9 mouse cellular contexts compared by ENCODE assay signal in genomic region chr2:169849077-169849476, GRCm38 (mm10).
DNase-seq lines count a peak whose midpoint lies in the region; ATAC-seq and TF ChIP-seq lines count a peak whose summit lies in the region.
"Had no signal": no experiment of that assay in that cellular context is flagged by ENCODE, and none has a peak within 500 bp of the region (broad histone marks: within the 10 kb centered on the region; RNA-seq: fewer than 3 reads in every experiment).

No protein-coding gene starts in this region.

- H3K9me3 ChIP-seq in hindbrain, embryonic 15.5 days = no peaks in the 10 kb centered on the region
- H3K9me3 ChIP-seq in neural tube, embryonic 15.5 days (replicated peaks) = no peaks in the 10 kb centered on the region

- no peak overlapping the region for H3K27ac ChIP-seq in hindbrain, embryonic 15.5 days (replicated peaks)
- H3K27ac ChIP-seq in neural tube, embryonic 15.5 days (replicated peaks) = no peak overlapping the region

- no peak for TF ChIP-seq POLR2A in brain, embryonic 14.5 days (IDR thresholded peaks at IDR 0.05; ENCODE audit: borderline replicate concordance, extremely low read depth, insufficient read depth, insufficient read length, poor library complexity, severe bottlenecking)

- H3K9ac ChIP-seq in hindbrain, embryonic 15.5 days = no peak overlapping the region
- no peak overlapping the region for H3K9ac ChIP-seq in neural tube, embryonic 15.5 days (replicated peaks)

- 45% methylated on average over 7 of the region's 7 CpGs for WGBS in hindbrain, embryonic 15.5 days
- WGBS in neural tube, embryonic 15.5 days = 41% methylated on average over 7 of the region's 7 CpGs

- ATAC-seq in hindbrain, embryonic 15.5 days (ENCODE audit: low FRiP score, low read depth) = peak; percentile 67; the same call in 1 of the 2 replicates
- ATAC-seq in neural tube, embryonic 15.5 days (ENCODE audit: low FRiP score) = no peak

- peak; percentile 75 for TF ChIP-seq CTCF in brain, embryonic 14.5 days (IDR thresholded peaks at IDR 0.05; ENCODE audit: borderline replicate concordance, extremely low read depth, insufficient read depth, insufficient read length)

- intact Hi-C loops in heart, postnatal 10 days (cut with DNase I) = loop anchor here (5.0 kb wide), 2 partner anchors 212 to 787 kb away; no protein-coding TSS in a partner anchor

- H3K36me3 ChIP-seq in hindbrain, embryonic 15.5 days = no peaks in the 10 kb centered on the region
- no peaks in the 10 kb centered on the region for H3K36me3 ChIP-seq in neural tube, embryonic 15.5 days

- DNase-seq in heart, postnatal 10 days = peak; percentile 26 to 49
- DNase-seq in heart, adult 9 months (ENCODE audit: low spot score in 2 of 2) = no peak
- peak; percentile 4 for DNase-seq in NIH3T3 (ENCODE audit: low read depth)
- peak; percentile 60 for DNase-seq in brain, embryonic 14.5 days (ENCODE audit: low read depth)
- DNase-seq in lung, postnatal 10 days = peak; percentile 41
- DNase-seq in thymus, postnatal 0 days (ENCODE audit: low spot score) = peak; percentile 72

- no peaks in the 10 kb centered on the region for H3K27me3 ChIP-seq in hindbrain, embryonic 15.5 days
- H3K27me3 ChIP-seq in neural tube, embryonic 15.5 days (replicated peaks) = no peaks in the 10 kb centered on the region

- H3K4me1 ChIP-seq in hindbrain, embryonic 15.5 days (replicated peaks) = no peaks in the 10 kb centered on the region
- peaks cover 25% of the 10 kb centered on the region; the same call in 1 of the 2 replicates for H3K4me1 ChIP-seq in neural tube, embryonic 15.5 days

- no peak overlapping the region for H3K4me3 ChIP-seq in hindbrain, embryonic 15.5 days
- H3K4me3 ChIP-seq in neural tube, embryonic 15.5 days (replicated peaks) = no peak overlapping the region
- H3K4me3 ChIP-seq: myocyte had no signal

- H3K4me2 ChIP-seq in hindbrain, embryonic 15.5 days = no peak overlapping the region
- no peak overlapping the region for H3K4me2 ChIP-seq in neural tube, embryonic 15.5 days

Comparison
In these comparisons a context has a peak if more than half of its experiments do, and no peak if none do; other contexts are left out.
1. DNase-seq: peak in heart, postnatal 10 days (2 of 2), NIH3T3 (single experiment), brain, embryonic 14.5 days (single experiment), lung, postnatal 10 days (single experiment) and thymus, postnatal 0 days (single experiment); none in heart, adult 9 months (0 of 2).